Mouse (Mus musculus): ENCODE results near the gene Pbx4. TPM values are rescaled to one million over a fixed set of nuclear protein-coding genes. Genes with fewer than 3 reads are reported as not detected.
A peak's percentile ranks its signal among the peaks of the same experiment; 100 is the strongest.

Gene Pbx4
- polyA plus RNA-seq, 1 experiment from 2014 or later: 5.4 TPM

DNA sequence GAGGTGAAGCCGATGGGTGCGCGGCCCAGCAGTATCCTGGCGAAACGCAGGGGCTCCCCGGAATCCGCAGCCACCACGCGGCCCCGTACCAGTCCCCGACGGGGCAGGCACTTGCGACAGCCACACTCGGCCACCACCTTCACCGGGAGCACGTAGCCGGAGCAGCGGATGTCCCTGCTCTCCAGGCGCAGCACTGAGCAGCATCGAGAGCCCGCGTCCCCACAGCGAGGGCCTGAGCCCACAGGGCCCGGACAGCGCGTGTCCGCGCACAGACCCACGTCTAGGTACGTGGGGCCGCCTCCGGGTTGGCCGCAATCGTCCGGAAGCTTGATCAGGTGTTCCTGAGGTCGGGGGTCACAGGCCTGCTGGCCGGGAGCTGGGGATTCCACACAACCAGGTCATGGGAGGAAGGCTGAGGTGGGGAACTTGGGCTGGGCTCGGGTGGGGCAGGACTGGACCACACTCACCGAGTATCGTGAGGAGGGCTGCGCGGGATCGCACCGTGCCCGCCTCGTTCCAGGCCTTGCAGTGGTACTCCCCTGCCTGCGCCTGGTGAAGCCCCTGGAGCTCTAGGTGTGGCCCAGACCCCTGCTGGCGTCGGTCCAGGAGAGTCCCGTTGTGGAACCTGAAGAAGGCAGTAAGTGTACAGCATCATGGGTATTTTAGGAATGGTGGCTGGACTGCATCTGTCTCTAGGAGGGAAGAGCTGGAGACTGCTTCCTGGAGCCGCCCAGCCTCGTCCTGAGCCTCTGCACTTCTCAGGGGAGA, 50.7 kb downstream of the Pbx4 start:
- no peak overlapping the region for H3K27ac ChIP-seq (ENCODE audit: low read length)
- H3K9me3 ChIP-seq (replicated peaks; ENCODE audit: control insufficient read depth, low read length): no peaks in the 10 kb centered on the region
- no peak for ATAC-seq (replicated peaks; ENCODE audit: extremely low read depth, insufficient read depth, low FRiP score)
- peaks cover 90% of the 10 kb centered on the region for H3K27me3 ChIP-seq (ENCODE audit: control insufficient read depth, insufficient read depth, low read length)
- no peak overlapping the region for H3K4me3 ChIP-seq (ENCODE audit: low read length)
- H3K9ac ChIP-seq (ENCODE audit: low read length): no peak overlapping the region; the same call in 1 of the 2 replicates
- no peaks in the 10 kb centered on the region for H3K36me3 ChIP-seq (ENCODE audit: control insufficient read depth, insufficient read depth)
- WGBS: 18% methylated on average over 52 of the region's 52 CpGs
- peaks cover 25% of the 10 kb centered on the region for H3K4me1 ChIP-seq (ENCODE audit: control insufficient read depth, insufficient read depth, low read length)
- H3K4me2 ChIP-seq (ENCODE audit: low read depth, low read length): no peak overlapping the region

GRCm38 (mm10) chr8:69884141-69884540, 51.9 kb downstream of the Pbx4 start:
- H3K9ac ChIP-seq (ENCODE audit: low read length): no peak overlapping the region
- H3K27me3 ChIP-seq (ENCODE audit: control insufficient read depth, insufficient read depth, low read length): peaks cover 100% of the 10 kb centered on the region
- no peak overlapping the region for H3K4me2 ChIP-seq (ENCODE audit: low read depth, low read length)
- ATAC-seq (replicated peaks; ENCODE audit: extremely low read depth, insufficient read depth, low FRiP score): no peak
- H3K27ac ChIP-seq (ENCODE audit: low read length): no peak overlapping the region
- H3K36me3 ChIP-seq (ENCODE audit: control insufficient read depth, insufficient read depth): no peaks in the 10 kb centered on the region
- H3K4me1 ChIP-seq (ENCODE audit: control insufficient read depth, insufficient read depth, low read length): peaks cover 36% of the 10 kb centered on the region
- 56% methylated on average over 13 of the region's 13 CpGs for WGBS
- no peaks in the 10 kb centered on the region for H3K9me3 ChIP-seq (replicated peaks; ENCODE audit: control insufficient read depth, low read length)
- H3K4me3 ChIP-seq (ENCODE audit: low read length): no peak overlapping the region

DNA sequence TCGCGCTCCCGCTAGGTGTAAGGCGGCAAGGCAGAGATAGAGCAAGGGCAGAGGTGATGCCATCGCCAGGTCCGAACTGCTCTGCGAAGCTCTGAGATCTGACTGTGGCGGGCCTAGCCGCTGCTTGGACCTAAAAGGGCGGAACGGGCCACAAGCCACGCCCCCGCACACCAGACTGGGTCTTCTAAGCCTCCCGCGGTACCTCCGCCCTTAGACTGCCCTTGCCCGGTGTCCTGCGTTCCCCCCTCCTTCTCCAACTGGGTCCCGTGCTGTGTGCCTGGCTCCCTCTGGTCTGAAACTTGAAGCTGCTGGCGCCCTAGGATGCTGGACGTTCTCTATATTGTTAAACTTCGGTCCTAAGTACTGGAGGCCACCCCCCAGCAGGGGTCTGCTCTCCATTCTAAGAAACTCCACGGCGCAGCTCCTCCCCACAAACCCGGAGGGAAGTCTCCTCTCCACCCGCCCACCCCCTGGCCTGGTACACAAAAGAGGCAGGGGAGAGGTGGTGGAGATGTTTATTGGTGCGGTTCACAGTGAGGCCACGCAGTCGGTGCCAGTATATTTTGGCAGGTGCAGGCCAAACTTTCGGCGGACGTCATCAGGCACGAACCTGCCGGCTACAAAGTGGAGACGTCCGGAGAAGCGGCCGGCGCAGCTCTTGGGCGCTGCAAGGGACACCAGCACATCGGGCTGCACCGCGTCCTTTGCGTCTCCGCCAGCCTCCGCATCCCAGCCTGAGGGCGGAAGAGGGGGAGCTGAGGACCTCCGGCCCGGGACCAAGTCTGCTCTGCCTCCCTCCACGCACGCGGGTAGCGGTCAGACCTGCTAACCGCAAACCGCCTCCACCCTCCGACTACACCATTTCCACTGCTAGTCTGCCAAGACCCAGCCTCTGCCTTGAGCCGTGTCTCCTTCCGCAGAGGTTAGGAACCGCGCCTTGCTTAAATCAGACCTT, 55.3 kb downstream of the Pbx4 start, which contains the start of gene Cilp2:
Gene Cilp2, minus strand, starts transcription at position 399 of the 955 bp plus-strand sequence.
- WGBS: 2% methylated on average over 59 of the region's 60 CpGs
- Histone ChIP-seq H3K36me3 (ENCODE audit: control insufficient read depth, insufficient read depth) (no peaks in the 10 kb centered on the region), H3K27ac (ENCODE audit: low read length) (no peak within 1 kb of the TSS), H3K4me1 (ENCODE audit: control insufficient read depth, insufficient read depth, low read length) (peaks cover 25% of the 10 kb centered on the region), H3K4me3 (ENCODE audit: low read length) (peak within 1 kb of the TSS; percentile 47), H3K27me3 (ENCODE audit: control insufficient read depth, insufficient read depth, low read length) (peaks cover 80% of the 10 kb centered on the region), H3K9me3 (replicated peaks; ENCODE audit: control insufficient read depth, low read length) (no peaks in the 10 kb centered on the region), H3K4me2 (ENCODE audit: low read depth, low read length) (peak within 1 kb of the TSS; percentile 61), H3K9ac (ENCODE audit: low read length) (peak within 1 kb of the TSS; percentile 46)
- ATAC-seq (replicated peaks; ENCODE audit: extremely low read depth, insufficient read depth, low FRiP score): no peak

DNA sequence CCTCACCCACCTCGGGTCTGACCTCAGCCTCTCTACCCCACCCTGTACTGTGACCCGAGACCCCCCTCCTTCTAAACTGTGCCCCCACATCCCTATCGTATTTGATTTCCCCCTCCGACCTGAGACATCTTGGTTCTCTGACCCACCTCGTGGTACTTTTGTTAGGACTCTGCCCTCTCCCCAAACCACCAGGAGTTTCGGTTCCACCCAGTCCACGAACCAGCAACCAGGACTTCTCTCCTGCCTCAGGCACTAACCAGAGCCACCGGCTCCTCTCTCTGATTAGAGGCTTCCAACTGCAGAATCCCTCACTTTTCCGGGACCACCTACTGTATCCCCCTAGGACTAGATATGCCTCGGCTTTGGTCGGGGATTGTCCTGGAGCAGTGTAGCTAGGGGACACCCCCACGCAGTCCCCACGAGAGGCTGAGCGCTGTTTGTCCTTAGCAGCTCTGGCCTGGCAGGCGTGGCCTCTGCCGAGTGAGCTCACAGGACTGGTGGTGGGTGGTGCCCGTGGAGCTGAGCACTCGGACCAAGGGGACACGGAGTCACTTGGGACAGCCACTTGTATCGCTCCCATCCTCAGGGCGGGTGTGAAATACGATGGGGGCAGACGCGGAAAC, 56.1 kb downstream of the Pbx4 start:
- H3K4me3 ChIP-seq (ENCODE audit: low read length): peak overlapping the region; percentile 47
- ATAC-seq (replicated peaks; ENCODE audit: extremely low read depth, insufficient read depth, low FRiP score): no peak
- H3K9me3 ChIP-seq (replicated peaks; ENCODE audit: control insufficient read depth, low read length): no peaks in the 10 kb centered on the region
- peaks cover 73% of the 10 kb centered on the region for H3K27me3 ChIP-seq (ENCODE audit: control insufficient read depth, insufficient read depth, low read length)
- 6% methylated on average over 24 of the region's 24 CpGs for WGBS
- H3K36me3 ChIP-seq (ENCODE audit: control insufficient read depth, insufficient read depth): no peaks in the 10 kb centered on the region; the same call in 1 of the 2 replicates
- peaks cover 25% of the 10 kb centered on the region for H3K4me1 ChIP-seq (ENCODE audit: control insufficient read depth, insufficient read depth, low read length)
- peak overlapping the region; percentile 61 for H3K4me2 ChIP-seq (ENCODE audit: low read depth, low read length)
- H3K27ac ChIP-seq (ENCODE audit: low read length): no peak overlapping the region
- H3K9ac ChIP-seq (ENCODE audit: low read length): peak overlapping the region; percentile 46

- Histone ChIP-seq H3K4me2 (ENCODE audit: low read depth, low read length) (peak overlapping the region; percentile 61), H3K9ac (ENCODE audit: low read length) (peak overlapping the region; percentile 46), H3K27me3 (ENCODE audit: control insufficient read depth, insufficient read depth, low read length) (peaks cover 67% of the 10 kb centered on the region), H3K36me3 (ENCODE audit: control insufficient read depth, insufficient read depth) (peaks cover 4% of the 10 kb centered on the region), H3K4me3 (ENCODE audit: low read length) (peak overlapping the region; percentile 47), H3K4me1 (ENCODE audit: control insufficient read depth, insufficient read depth, low read length) (peaks cover 25% of the 10 kb centered on the region), H3K27ac (ENCODE audit: low read length) (no peak overlapping the region), H3K9me3 (replicated peaks; ENCODE audit: control insufficient read depth, low read length) (no peaks in the 10 kb centered on the region)
- no peak for ATAC-seq (replicated peaks; ENCODE audit: extremely low read depth, insufficient read depth, low FRiP score)
- 5% methylated on average over 32 of the region's 32 CpGs for WGBS
Observed at GRCm38 (mm10) chr8:69888902-69889301, 56.6 kb downstream of the Pbx4 start.

- no peak overlapping the region for H3K4me3 ChIP-seq (ENCODE audit: low read length)
- H3K36me3 ChIP-seq (ENCODE audit: control insufficient read depth, insufficient read depth): peaks cover 8% of the 10 kb centered on the region
- 43% methylated on average over 19 of the region's 19 CpGs for WGBS
- peaks cover 31% of the 10 kb centered on the region for H3K4me1 ChIP-seq (ENCODE audit: control insufficient read depth, insufficient read depth, low read length)
- no peaks in the 10 kb centered on the region for H3K9me3 ChIP-seq (replicated peaks; ENCODE audit: control insufficient read depth, low read length)
- no peak overlapping the region for H3K27ac ChIP-seq (ENCODE audit: low read length)
- peaks cover 48% of the 10 kb centered on the region for H3K27me3 ChIP-seq (ENCODE audit: control insufficient read depth, insufficient read depth, low read length)
- no peak for ATAC-seq (replicated peaks; ENCODE audit: extremely low read depth, insufficient read depth, low FRiP score)
- no peak overlapping the region for H3K9ac ChIP-seq (ENCODE audit: low read length)
- H3K4me2 ChIP-seq (ENCODE audit: low read depth, low read length): no peak overlapping the region
Observed at GRCm38 (mm10) chr8:69890813-69891241, 58.5 kb downstream of the Pbx4 start.

- no peak for ATAC-seq (replicated peaks; ENCODE audit: extremely low read depth, insufficient read depth, low FRiP score)
Observed at GRCm38 (mm10) chr8:69893863-69894262, 61.6 kb downstream of the Pbx4 start.

GRCm38 (mm10) chr8:69894836-69895332, 62.6 kb downstream of the Pbx4 start:
- H3K27ac ChIP-seq (ENCODE audit: low read length): no peak overlapping the region
- H3K9ac ChIP-seq (ENCODE audit: low read length): no peak overlapping the region
- H3K27me3 ChIP-seq (ENCODE audit: control insufficient read depth, insufficient read depth, low read length): peaks cover 8% of the 10 kb centered on the region
- no peak overlapping the region for H3K4me2 ChIP-seq (ENCODE audit: low read depth, low read length)
- H3K9me3 ChIP-seq (replicated peaks; ENCODE audit: control insufficient read depth, low read length): no peaks in the 10 kb centered on the region
- H3K4me3 ChIP-seq (ENCODE audit: low read length): no peak overlapping the region
- ATAC-seq (replicated peaks; ENCODE audit: extremely low read depth, insufficient read depth, low FRiP score): no peak
- 59% methylated on average over 6 of the region's 6 CpGs for WGBS
- H3K36me3 ChIP-seq (ENCODE audit: control insufficient read depth, insufficient read depth): peaks cover 8% of the 10 kb centered on the region
- peaks cover 23% of the 10 kb centered on the region for H3K4me1 ChIP-seq (ENCODE audit: control insufficient read depth, insufficient read depth, low read length)

More at GRCm38 (mm10) chr8:69893863-69894262, 61.6 kb downstream of the Pbx4 start:
- Histone ChIP-seq H3K4me2 (ENCODE audit: low read depth, low read length) (no peak overlapping the region), H3K9ac (ENCODE audit: low read length) (no peak overlapping the region), H3K27ac (ENCODE audit: low read length) (no peak overlapping the region), H3K27me3 (ENCODE audit: control insufficient read depth, insufficient read depth, low read length) (peaks cover 17% of the 10 kb centered on the region), H3K4me3 (ENCODE audit: low read length) (no peak overlapping the region), H3K36me3 (ENCODE audit: control insufficient read depth, insufficient read depth) (peaks cover 8% of the 10 kb centered on the region), H3K4me1 (ENCODE audit: control insufficient read depth, insufficient read depth, low read length) (peaks cover 25% of the 10 kb centered on the region), H3K9me3 (replicated peaks; ENCODE audit: control insufficient read depth, low read length) (no peaks in the 10 kb centered on the region)
- 49% methylated on average over 17 of the region's 17 CpGs for WGBS

Measured in heart, embryonic 16.5 days (tissue).